10 mouse cellular contexts compared by ENCODE assay signal in the genomic region with DNA sequence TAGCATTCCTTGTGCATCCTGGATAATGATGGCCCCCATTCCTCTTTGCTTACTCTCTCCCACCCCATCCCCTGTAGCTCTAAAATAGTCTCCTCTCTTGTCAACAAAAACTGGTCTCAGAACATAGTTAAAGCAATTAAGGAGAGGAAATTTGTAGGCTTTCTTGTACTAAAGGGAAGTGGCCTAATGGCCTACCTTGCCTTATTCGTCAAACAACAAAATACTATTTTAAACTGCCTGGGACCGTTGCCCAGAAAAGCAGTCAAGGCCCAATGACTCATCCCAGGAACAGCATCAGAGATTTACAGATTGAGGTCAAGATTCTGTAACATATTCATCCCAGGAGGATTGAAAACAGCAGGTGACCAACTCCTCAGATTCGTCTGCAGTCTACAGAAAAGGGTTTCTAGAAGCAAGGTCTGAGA. TPM values are rescaled to one million over a fixed set of nuclear protein-coding genes. Genes with fewer than 3 reads are reported as not detected.
A peak's percentile ranks its signal among the peaks of the same experiment; 100 is the strongest.
DNase-seq lines count a peak whose midpoint lies in the region; ATAC-seq and TF ChIP-seq lines count a peak whose summit lies in the region.
"Had no signal": no experiment of that assay in that cellular context is flagged by ENCODE, and none has a peak within 500 bp of the region (broad histone marks: within the 10 kb centered on the region; RNA-seq: fewer than 3 reads in every experiment).

No protein-coding gene starts in this region.

- 51% methylated on average over 3 of the region's 3 CpGs for WGBS in limb, embryonic 14.5 days
- 78% methylated on average over 3 of the region's 3 CpGs for WGBS in limb, embryonic 10.5 days
- WGBS in heart, embryonic 13.5 days: 48% methylated on average over 3 of the region's 3 CpGs
- WGBS in lung, embryonic 16.5 days: 34% methylated on average over 3 of the region's 3 CpGs

- H3K9me3 ChIP-seq in limb, embryonic 14.5 days (ENCODE audit: control insufficient read depth, low read length): no peaks in the 10 kb centered on the region
- no peaks in the 10 kb centered on the region for H3K9me3 ChIP-seq in limb, embryonic 10.5 days (replicated peaks)
- no peaks in the 10 kb centered on the region for H3K9me3 ChIP-seq in heart, embryonic 13.5 days
- H3K9me3 ChIP-seq in lung, embryonic 16.5 days (ENCODE audit: control insufficient read depth, low read length): no peaks in the 10 kb centered on the region
- H3K9me3 ChIP-seq: G1E; megakaryocyte, embryonic 14.5 days had no signal

- H3K4me3 ChIP-seq in limb, embryonic 14.5 days (replicated peaks; ENCODE audit: low read length): no peak overlapping the region
- no peak overlapping the region for H3K4me3 ChIP-seq in limb, embryonic 10.5 days
- no peak overlapping the region for H3K4me3 ChIP-seq in brown adipose tissue, adult 24 weeks (ENCODE audit: insufficient read depth, low read depth, low read length)
- no peak overlapping the region for H3K4me3 ChIP-seq in heart, embryonic 13.5 days
- no peak overlapping the region for H3K4me3 ChIP-seq in lung, embryonic 16.5 days (ENCODE audit: low read length)
- H3K4me3 ChIP-seq: megakaryocyte, embryonic 14.5 days had no signal

- DNase-seq in limb, embryonic 14.5 days (ENCODE audit: low spot score): peak; percentile 54
- no peak for DNase-seq in limb, embryonic 10.5 days (ENCODE audit: low spot score)
- no peak for DNase-seq in spleen, adult 18-20 months
- DNase-seq in spleen, postnatal 36 days (ENCODE audit: low spot score in 2 of 2): no peak

- no peaks in the 10 kb centered on the region for H3K4me1 ChIP-seq in limb, embryonic 14.5 days (ENCODE audit: control insufficient read depth, insufficient read depth, low read length)
- no peaks in the 10 kb centered on the region for H3K4me1 ChIP-seq in limb, embryonic 10.5 days
- no peaks in the 10 kb centered on the region; the same call in 1 of the 2 replicates for H3K4me1 ChIP-seq in brown adipose tissue, adult 24 weeks (ENCODE audit: control insufficient read depth, insufficient read depth, insufficient read length, low read length)
- H3K4me1 ChIP-seq in heart, embryonic 13.5 days: peaks cover 15% of the 10 kb centered on the region
- no peaks in the 10 kb centered on the region for H3K4me1 ChIP-seq in lung, embryonic 16.5 days (replicated peaks; ENCODE audit: control insufficient read depth, insufficient read depth, low read length)
- H3K4me1 ChIP-seq: megakaryocyte, embryonic 14.5 days had no signal

- no peak for TF ChIP-seq POLR2A in limb, embryonic 14.5 days (IDR thresholded peaks at IDR 0.05; ENCODE audit: borderline replicate concordance, extremely low read depth, insufficient read depth, insufficient read length)

- H3K4me2 ChIP-seq in limb, embryonic 14.5 days (replicated peaks; ENCODE audit: low read depth, low read length, severe bottlenecking): no peak overlapping the region
- H3K4me2 ChIP-seq in heart, embryonic 13.5 days: no peak overlapping the region
- no peak overlapping the region for H3K4me2 ChIP-seq in lung, embryonic 16.5 days (ENCODE audit: low read depth, low read length)

- peak; percentile 50; the same call in 1 of the 2 replicates for ATAC-seq in limb, embryonic 14.5 days (ENCODE audit: low FRiP score, low read depth)
- ATAC-seq in heart, embryonic 13.5 days (ENCODE audit: extremely low read depth, insufficient number of reproducible peaks, low FRiP score, low TSS enrichment): no peak
- peak; percentile 72 for ATAC-seq in lung, embryonic 16.5 days (ENCODE audit: low read depth)
- ATAC-seq in megakaryocyte progenitor cell, adult 5-6 weeks (replicated peaks; ENCODE audit: poor library complexity): no peak

- H3K9ac ChIP-seq in limb, embryonic 14.5 days (ENCODE audit: low read depth, low read length, severe bottlenecking): no peak overlapping the region
- no peak overlapping the region for H3K9ac ChIP-seq in heart, embryonic 13.5 days
- no peak overlapping the region for H3K9ac ChIP-seq in lung, embryonic 16.5 days (ENCODE audit: low read length)

- H3K36me3 ChIP-seq in limb, embryonic 14.5 days (ENCODE audit: control insufficient read depth, insufficient read depth, low read length): no peaks in the 10 kb centered on the region
- no peaks in the 10 kb centered on the region for H3K36me3 ChIP-seq in limb, embryonic 10.5 days
- H3K36me3 ChIP-seq in heart, embryonic 13.5 days: no peaks in the 10 kb centered on the region
- H3K36me3 ChIP-seq in lung, embryonic 16.5 days (ENCODE audit: control insufficient read depth, insufficient read depth, low read length): no peaks in the 10 kb centered on the region
- H3K36me3 ChIP-seq: G1E had no signal

- no peak overlapping the region for H3K27ac ChIP-seq in limb, embryonic 14.5 days (replicated peaks; ENCODE audit: low read depth, low read length)
- no peak overlapping the region for H3K27ac ChIP-seq in limb, embryonic 10.5 days
- H3K27ac ChIP-seq in brown adipose tissue, adult 24 weeks (replicated peaks; ENCODE audit: low read depth, low read length): peak overlapping the region; percentile 83
- H3K27ac ChIP-seq in heart, embryonic 13.5 days (replicated peaks): 0 out of 2 replicates have a peak overlapping the region, but pooled peaks have one; percentile 25
- H3K27ac ChIP-seq in lung, embryonic 16.5 days (ENCODE audit: low read length): peak overlapping the region; percentile 57; the same call in 1 of the 2 replicates

- no peaks in the 10 kb centered on the region for H3K27me3 ChIP-seq in limb, embryonic 14.5 days (ENCODE audit: control insufficient read depth, insufficient read depth, low read length)
- H3K27me3 ChIP-seq in limb, embryonic 10.5 days (ENCODE audit: low read depth, poor library complexity, severe bottlenecking): no peaks in the 10 kb centered on the region
- H3K27me3 ChIP-seq in heart, embryonic 13.5 days (replicated peaks): no peaks in the 10 kb centered on the region
- no peaks in the 10 kb centered on the region for H3K27me3 ChIP-seq in lung, embryonic 16.5 days (ENCODE audit: control insufficient read depth, insufficient read depth, low read depth, low read length)
- H3K27me3 ChIP-seq: megakaryocyte, embryonic 14.5 days had no signal

RNA-seq across cellular contexts. Expression of gene Tnfsf18, which starts 13.2 kb away (rescaled TPM):
- 0.18 and 0.31 TPM in 2 replicates for polyA plus RNA-seq in limb, embryonic 14.5 days (2012; rRNA removed)
- polyA plus RNA-seq in limb, embryonic 14.5 days (2014; fragmentation: Nextera tagmentation; extraction: Ambion mirVana): 0.14 and 0.28 TPM in 2 replicates
- polyA plus RNA-seq in limb, embryonic 10.5 days (2016; fragmentation: Nextera tagmentation; extraction: Ambion mirVana): not detected in 2 replicates
- polyA plus RNA-seq in brown adipose tissue, adult 24 weeks (2012; ENCODE audit: insufficient read depth, insufficient read length, missing spikeins): not detected in 2 replicates
- 0.09 TPM in 1 of 2 replicates, not detected in the other for polyA plus RNA-seq in heart, embryonic 13.5 days (2015; fragmentation: Nextera tagmentation; extraction: Ambion mirVana)
- polyA plus RNA-seq in lung, embryonic 16.5 days (2015; fragmentation: Nextera tagmentation; extraction: Ambion mirVana): 0.10 and 0.16 TPM in 2 replicates
- total RNA-seq in megakaryocyte progenitor cell, adult 5-6 weeks (2015): not detected in 2 replicates
- not detected in 2 replicates for total RNA-seq in megakaryocyte progenitor cell, adult 5-6 weeks (2017)
- total RNA-seq: G1E had no signal
- polyA plus RNA-seq: G1E had no signal

Comparison
In these comparisons a context has a peak if more than half of its experiments do, and no peak if none do; other contexts are left out.
1. ATAC-seq: peak in limb, embryonic 14.5 days (single experiment) and lung, embryonic 16.5 days (single experiment); none in heart, embryonic 13.5 days (single experiment) and megakaryocyte progenitor cell, adult 5-6 weeks (single experiment).
2. H3K27ac ChIP-seq: peak in brown adipose tissue, adult 24 weeks (single experiment), heart, embryonic 13.5 days (single experiment) and lung, embryonic 16.5 days (single experiment); none in limb, embryonic 14.5 days (single experiment) and limb, embryonic 10.5 days (single experiment).